Mouse (Mus musculus) lung, adult 2 months (tissue): ENCODE data around the gene Adtrp. TPM values are rescaled to one million over a fixed set of nuclear protein-coding genes. Genes with fewer than 3 reads are reported as not detected.

ENCODE experiments used
- DNase-seq: peaks from one replicate; pipeline ENCODE4 v3.0.0; 2022
- H3K4me1 ChIP-seq: fragments of 200-500 bp; 2 replicates; pipeline ENCODE4 v1.6.1; 2011; ENCODE audit warnings: low read length; ENCODE audit not compliant: control insufficient read depth, insufficient read depth
- H3K4me3 ChIP-seq: fragments of 200-500 bp; replicated peaks from 2 replicates; pipeline ENCODE3; 2011; ENCODE audit warnings: low read depth, mild to moderate bottlenecking, control low read depth, low read length; ENCODE audit errors: extremely low read depth
- CTCF ChIP-seq: fragments of 200-500 bp; IDR thresholded peaks from 2 replicates; pipeline ENCODE4 v1.5.1; 2011; ENCODE audit warnings: mild to moderate bottlenecking, low read length, control low read depth; ENCODE audit not compliant: insufficient read depth
- POLR2A ChIP-seq: fragments of 200-500 bp; IDR thresholded peaks from 2 replicates; pipeline ENCODE4 v1.6.1; 2011; ENCODE audit warnings: low read depth, mild to moderate bottlenecking, control low read depth, low read length, borderline replicate concordance; ENCODE audit errors: extremely low read depth
- WGBS: fragments of 180-500 bp; shearing (Covaris S2); methylation state at CpG from one replicate; pipeline ENCODE4 v1.1.7; 2018; 5-methylcytosine and 5-hydroxymethylcytosine counted together
- polyA plus RNA-seq: library from polyadenylated mRNA; depleted of rRNA; stranded (reverse); fragments of >200 nt; gene quantifications from 2 replicates; pipeline ENCODE4 v1.2.3, GENCODE M21; 2012

The Adtrp gene
- polyA plus RNA-seq, 1 experiment: 4.3 TPM

GRCm38 (mm10) chr13:41787863-41788536 is 59.5 kb downstream of the Adtrp start:
- TF ChIP-seq POLR2A (no peak), CTCF (no peak)
- 56% methylated on average over 2 of the region's 2 CpGs for WGBS
- Histone ChIP-seq H3K4me1 (no peaks in the 10 kb centered on the region; the same call in 1 of the 2 replicates), H3K4me3 (no peak overlapping the region)
- no peak for DNase-seq

GRCm38 (mm10) chr13:41786640-41787039 is 60.8 kb downstream of the Adtrp start:
- H3K4me3 ChIP-seq: no peak overlapping the region
- WGBS: 88% methylated on average over 3 of the region's 3 CpGs

DNA sequence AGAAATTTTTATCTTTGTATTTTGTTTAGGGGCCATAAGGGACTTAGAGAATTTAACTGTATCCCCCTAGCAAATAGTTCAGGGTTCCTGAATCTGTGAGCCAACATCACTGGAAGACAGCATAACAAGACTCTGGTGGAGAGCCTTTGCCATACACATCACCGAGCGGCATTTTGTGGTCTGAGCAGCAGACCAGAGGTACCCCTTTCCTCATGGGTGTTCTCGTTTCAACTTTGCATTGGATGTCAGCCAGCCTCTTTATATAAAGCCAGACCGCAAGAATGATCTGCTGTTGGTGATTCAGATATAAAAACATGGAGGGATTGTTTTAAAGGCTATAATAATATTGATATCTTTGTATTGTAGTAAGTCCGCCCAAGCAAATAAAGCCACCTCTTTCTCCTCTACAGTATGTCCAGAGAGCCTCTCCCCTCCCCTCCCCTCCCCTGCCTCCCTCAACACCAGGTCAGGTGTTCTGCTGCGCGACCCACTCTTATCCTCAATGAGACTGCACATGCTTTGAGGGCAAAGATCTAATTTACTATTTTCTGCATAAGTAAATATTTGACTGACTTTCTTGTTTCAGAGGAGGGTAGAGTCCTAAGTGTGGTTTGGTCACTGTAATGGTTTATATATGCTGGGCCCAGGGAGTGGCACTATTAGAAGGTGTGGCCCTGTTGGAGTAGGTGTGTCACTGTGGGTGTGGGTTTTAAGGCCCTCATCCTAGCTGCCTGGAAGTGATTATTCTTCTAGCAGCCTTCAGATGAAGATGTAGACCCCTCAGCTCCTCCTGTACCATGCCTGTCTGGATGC is 62.4 kb downstream of the Adtrp start:
- WGBS: 74% methylated on average over 7 of the region's 7 CpGs
- TF ChIP-seq CTCF (no peak), POLR2A (no peak)
- no peak for DNase-seq
- no peak overlapping the region for H3K4me3 ChIP-seq
- no peaks in the 10 kb centered on the region; the same call in 1 of the 2 replicates for H3K4me1 ChIP-seq

More at GRCm38 (mm10) chr13:41786640-41787039, 60.8 kb downstream of the Adtrp start:
- no peak for DNase-seq
- TF ChIP-seq POLR2A (no peak), CTCF (no peak)
- no peaks in the 10 kb centered on the region; the same call in 1 of the 2 replicates for H3K4me1 ChIP-seq

DNA sequence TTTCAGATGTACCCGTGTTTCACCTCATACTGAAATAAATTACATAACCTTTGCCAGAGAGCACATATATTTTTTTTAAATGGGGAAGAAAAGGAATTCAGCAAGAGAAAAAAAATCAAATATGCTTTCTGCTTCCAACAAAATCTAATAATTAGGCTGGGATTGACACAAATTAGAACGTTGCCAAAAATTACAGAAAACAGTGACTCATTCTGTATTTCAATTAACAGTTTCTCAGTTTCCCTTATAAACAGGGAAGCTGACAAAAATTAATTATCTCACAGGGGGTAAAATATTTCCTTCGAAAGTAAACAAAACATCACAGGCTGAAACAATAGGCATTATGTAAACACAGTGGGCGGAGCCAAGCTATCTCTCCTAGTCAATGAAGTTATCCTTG is 67.2 kb downstream of the Adtrp start:
- DNase-seq: no peak
- TF ChIP-seq POLR2A (no peak), CTCF (no peak)
- no peak overlapping the region for H3K4me3 ChIP-seq
- WGBS: 68% methylated on average over 4 of the region's 4 CpGs
- H3K4me1 ChIP-seq: no peaks in the 10 kb centered on the region; the same call in 1 of the 2 replicates

GRCm38 (mm10) chr13:41779603-41780180 is 67.8 kb downstream of the Adtrp start:
- no peaks in the 10 kb centered on the region; the same call in 1 of the 2 replicates for H3K4me1 ChIP-seq
- no peak overlapping the region for H3K4me3 ChIP-seq
- WGBS: 90% methylated on average over 9 of the region's 9 CpGs
- no peak for DNase-seq
- no peak for TF ChIP-seq CTCF

GRCm38 (mm10) chr13:41773812-41774376 is 73.6 kb downstream of the Adtrp start:
- TF ChIP-seq CTCF (no peak), POLR2A (no peak)
- Histone ChIP-seq H3K4me3 (no peak overlapping the region), H3K4me1 (no peaks in the 10 kb centered on the region)
- 89% methylated on average over 4 of the region's 4 CpGs for WGBS
- no peak for DNase-seq

DNA sequence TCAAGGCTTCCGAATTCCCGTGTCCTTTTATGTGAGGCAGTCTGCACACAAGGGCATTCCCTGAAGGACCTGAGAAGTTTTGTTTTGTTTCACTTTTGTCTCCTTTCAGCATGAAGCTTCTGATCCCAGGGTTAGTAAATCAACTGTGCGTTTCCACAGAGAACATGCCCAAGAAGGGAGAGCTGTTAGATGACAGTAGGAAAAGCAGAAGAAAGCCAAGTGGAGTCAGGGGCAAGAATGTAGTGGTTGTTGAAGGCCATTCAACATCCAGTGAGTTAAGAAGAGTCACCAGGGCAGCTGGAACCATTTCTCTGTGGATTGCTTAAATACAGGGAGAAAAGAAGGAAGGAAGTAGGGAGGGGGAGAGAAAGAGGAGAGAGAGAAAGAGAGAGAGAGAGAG is 76.4 kb downstream of the Adtrp start:
- WGBS: 56% methylated on average over 3 of the region's 3 CpGs
- no peaks in the 10 kb centered on the region for H3K4me1 ChIP-seq
- no peak overlapping the region for H3K4me3 ChIP-seq
- TF ChIP-seq POLR2A (no peak), CTCF (no peak)
- no peak for DNase-seq

DNA sequence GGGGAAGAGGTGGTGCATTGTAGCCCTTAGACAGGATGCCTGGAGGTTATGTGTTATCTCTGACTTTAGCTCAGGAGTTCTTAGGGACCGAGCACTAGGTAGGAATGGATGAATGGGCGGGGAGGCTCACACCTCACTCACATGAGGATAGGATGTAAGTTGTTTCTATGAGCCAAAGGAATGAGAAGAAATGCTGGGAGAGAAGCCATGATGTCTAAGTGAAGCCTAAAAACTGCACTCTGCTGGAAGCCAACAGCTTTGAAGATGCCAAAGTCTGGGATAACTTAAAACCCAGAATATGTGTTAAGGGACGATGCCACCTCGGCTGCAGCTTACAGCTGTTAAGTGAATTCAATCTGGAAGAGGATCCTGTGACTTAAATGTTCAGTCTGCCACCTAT is 79.5 kb downstream of the Adtrp start:
- Histone ChIP-seq H3K4me3 (no peak overlapping the region), H3K4me1 (no peaks in the 10 kb centered on the region)
- DNase-seq: no peak
- no peak for TF ChIP-seq CTCF
- TF ChIP-seq POLR2A: no peak
- 90% methylated on average over 4 of the region's 4 CpGs for WGBS

- H3K4me3 ChIP-seq: no peak overlapping the region
- H3K4me1 ChIP-seq: no peaks in the 10 kb centered on the region
- TF ChIP-seq POLR2A: no peak
- TF ChIP-seq CTCF: no peak
- DNase-seq: no peak
- 89% methylated on average over 3 of the region's 3 CpGs for WGBS
Observed at GRCm38 (mm10) chr13:41761986-41762385, 85.5 kb downstream of the Adtrp start.
